Mouse (Mus musculus) brown adipose tissue, adult 24 weeks (tissue): ENCODE data around the gene Samhd1. TPM values are rescaled to one million over a fixed set of nuclear protein-coding genes. Genes with fewer than 3 reads are reported as not detected.

ENCODE experiments used
- H3K27ac ChIP-seq: fragments of 200-500 bp; replicated peaks from 2 replicates; pipeline ENCODE4 v1.5.1; 2012; ENCODE audit warnings: low read depth, mild to moderate bottlenecking, low read length
- H3K4me1 ChIP-seq: fragments of 200-500 bp; 2 replicates; pipeline ENCODE4 v1.6.1; 2012; ENCODE audit warnings: low read length, mixed read lengths; ENCODE audit not compliant: control insufficient read depth, insufficient read depth, insufficient read length
- H3K4me3 ChIP-seq: fragments of 200-500 bp; 2 replicates; pipeline ENCODE4 v1.5.1; 2012; ENCODE audit warnings: low read depth, mild to moderate bottlenecking, low read length, moderate library complexity; ENCODE audit not compliant: insufficient read depth
- polyA plus RNA-seq: library from polyadenylated mRNA; stranded (reverse); fragments of >200 nt; gene quantifications from 2 replicates; pipeline ENCODE4 v1.2.4, GENCODE M21; 2012; ENCODE audit not compliant: missing spikeins, insufficient read depth, insufficient read length

Samhd1 gene
- polyA plus RNA-seq, 1 experiment: 14.9 TPM

DNA sequence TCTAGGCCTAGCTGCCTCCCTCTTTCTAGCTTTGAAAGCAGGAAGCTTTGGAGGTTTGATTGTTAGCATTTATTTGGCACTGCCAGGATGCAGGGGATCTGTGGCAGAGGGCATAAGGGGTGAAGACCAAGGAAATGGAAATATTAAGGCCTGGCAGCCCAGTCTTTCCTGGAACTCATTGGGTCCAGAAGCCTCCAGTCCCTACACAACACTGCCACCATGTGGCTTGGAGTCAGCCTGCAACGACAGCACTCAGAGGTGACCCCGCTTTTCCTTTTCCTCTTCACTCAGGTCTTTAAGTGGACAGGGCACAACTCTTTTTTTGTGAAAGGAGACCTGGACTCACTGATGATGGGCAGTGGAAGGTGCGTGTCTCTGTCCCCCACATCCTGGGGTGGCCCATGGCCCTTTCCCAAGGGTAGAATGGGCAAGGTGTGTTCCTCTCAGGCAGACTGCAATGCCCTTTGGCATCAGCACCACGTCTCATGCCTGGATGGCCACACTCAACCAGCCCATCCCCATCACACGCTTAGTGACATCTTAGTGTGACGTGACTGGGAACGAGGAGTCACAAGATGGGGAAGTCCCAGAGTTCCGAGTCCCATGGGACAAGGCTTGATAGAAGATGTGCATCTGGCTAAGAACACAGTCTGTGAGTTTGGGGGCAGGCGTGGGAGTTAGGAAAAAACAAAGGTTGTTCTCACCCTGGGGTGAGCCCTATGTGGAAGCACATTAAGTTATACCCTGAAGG lies 39.9 kb downstream of the Samhd1 start:
- H3K4me3 ChIP-seq: no peak overlapping the region
- H3K4me1 ChIP-seq: peaks cover 2% of the 10 kb centered on the region; the same call in 1 of the 2 replicates
- no peak overlapping the region for H3K27ac ChIP-seq

DNA sequence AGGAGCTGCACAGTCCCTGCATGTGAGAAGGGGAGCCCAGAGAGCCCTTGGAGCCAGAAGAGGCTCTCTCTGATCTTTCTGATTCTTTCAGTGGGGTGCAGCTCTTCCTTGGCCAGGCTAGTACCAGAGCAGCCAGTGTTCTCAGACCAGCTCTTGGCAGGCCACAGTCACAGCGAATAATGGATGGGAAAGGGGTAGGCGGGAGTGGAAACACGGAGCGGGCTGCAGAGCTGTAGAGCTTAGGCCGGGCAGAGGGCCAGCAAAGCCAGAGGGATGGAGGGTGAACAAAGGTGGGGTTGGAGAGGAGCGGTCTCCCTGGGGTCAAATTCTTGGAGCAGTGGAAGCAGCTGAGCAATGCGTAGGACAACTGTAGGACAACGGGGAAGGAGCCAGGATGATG lies 43.0 kb downstream of the Samhd1 start:
- peaks cover 2% of the 10 kb centered on the region; the same call in 1 of the 2 replicates for H3K4me1 ChIP-seq

GRCm38 (mm10) chr2:157087536-157088317 lies 47.3 kb downstream of the Samhd1 start:
- Histone ChIP-seq H3K4me3 (no peak overlapping the region), H3K4me1 (no peaks in the 10 kb centered on the region), H3K27ac (no peak overlapping the region)

More for the DNA sequence above, 43.0 kb downstream of the Samhd1 start:
- Histone ChIP-seq H3K4me3 (no peak overlapping the region), H3K27ac (no peak overlapping the region)

DNA sequence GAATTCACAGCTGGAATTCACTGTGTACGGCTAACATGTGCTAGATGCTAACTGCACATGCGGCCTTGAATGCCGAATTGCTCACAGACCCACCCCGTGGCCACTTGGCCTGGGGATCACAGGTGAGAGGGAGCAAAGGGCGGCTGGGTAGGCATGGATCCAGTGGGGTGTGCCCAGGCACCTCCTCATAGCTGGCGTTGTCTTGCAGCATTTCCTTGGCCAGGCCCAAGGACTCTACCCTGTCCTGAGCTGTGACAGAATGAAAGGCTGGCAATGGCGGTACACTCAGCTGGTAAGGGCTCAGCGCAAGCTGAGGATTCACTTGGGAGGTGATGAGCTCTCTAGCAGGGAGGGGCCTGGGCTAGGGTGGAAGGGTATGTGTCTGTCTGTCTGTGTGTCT lies 48.3 kb downstream of the Samhd1 start, which contains the start of gene Tldc2:
Gene Tldc2, plus strand, starts transcription at position 260 of the 400 bp plus-strand sequence.
- no peak within 1 kb of the TSS for H3K27ac ChIP-seq
- no peaks in the 10 kb centered on the region for H3K4me1 ChIP-seq
- H3K4me3 ChIP-seq: no peak within 1 kb of the TSS

- H3K4me3 ChIP-seq: no peak overlapping the region
- no peak overlapping the region for H3K27ac ChIP-seq
- H3K4me1 ChIP-seq: no peaks in the 10 kb centered on the region
Measured at GRCm38 (mm10) chr2:157084831-157085585, 50.1 kb downstream of the Samhd1 start.

GRCm38 (mm10) chr2:157081960-157082359 lies 53.1 kb downstream of the Samhd1 start:
- Histone ChIP-seq H3K27ac (no peak overlapping the region), H3K4me3 (no peak overlapping the region), H3K4me1 (0 out of 2 replicates have a peak, but pooled peaks cover 3% of the 10 kb centered on the region)

DNA sequence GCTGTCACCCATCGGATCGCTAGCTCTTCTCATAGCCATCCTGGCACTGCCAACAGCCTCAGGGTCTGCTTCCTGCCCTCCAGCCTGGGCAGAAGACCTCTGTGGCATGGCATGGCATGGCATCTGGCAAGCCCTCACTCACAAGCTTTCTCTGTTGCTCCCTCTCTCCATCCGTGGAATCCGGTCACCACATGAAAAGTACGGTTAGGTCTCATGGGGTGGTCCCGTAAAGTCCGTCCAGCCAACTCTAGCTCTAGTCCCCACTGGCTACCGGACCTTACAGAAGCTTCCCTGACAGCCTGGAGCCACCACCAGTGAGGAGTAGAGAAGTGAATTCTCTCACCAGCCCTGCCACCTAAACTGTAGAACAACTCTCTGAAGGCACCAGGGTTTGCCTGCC lies 53.7 kb downstream of the Samhd1 start:
- no peak overlapping the region for H3K4me3 ChIP-seq
- H3K27ac ChIP-seq: no peak overlapping the region

DNA sequence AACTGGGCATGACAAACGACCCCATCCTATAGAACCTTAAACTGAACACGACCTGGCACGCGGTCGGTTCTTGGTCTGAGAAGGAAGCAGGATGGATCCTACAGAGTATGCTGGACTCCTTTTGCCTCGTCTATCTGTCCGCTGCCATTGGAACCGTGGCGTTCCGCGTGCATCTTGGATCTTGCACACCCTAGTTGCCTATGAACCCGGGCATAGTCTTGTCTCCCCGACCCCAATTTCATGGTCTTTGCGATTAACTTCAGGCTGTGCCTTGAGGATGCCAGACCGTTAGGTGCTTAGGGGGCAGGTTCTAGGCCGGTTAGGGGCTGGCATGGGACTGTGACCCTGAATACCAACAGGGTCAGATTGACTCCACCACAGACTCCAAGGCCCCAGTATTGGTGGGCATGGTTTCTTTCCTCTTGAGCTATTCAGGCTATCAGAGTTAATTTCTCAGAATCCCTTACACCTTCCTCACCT lies 55.3 kb downstream of the Samhd1 start:
- peaks cover 18% of the 10 kb centered on the region for H3K4me1 ChIP-seq
- no peak overlapping the region for H3K27ac ChIP-seq
- peak overlapping the region; percentile 57 for H3K4me3 ChIP-seq

More for the DNA sequence above, 53.7 kb downstream of the Samhd1 start:
- peaks cover 9% of the 10 kb centered on the region for H3K4me1 ChIP-seq

GRCm38 (mm10) chr2:157078793-157079700 lies 56.0 kb downstream of the Samhd1 start, which contains the start of gene Soga1:
Gene Soga1, minus strand, starts transcription at chr2:157079254.
- Histone ChIP-seq H3K4me1 (peaks cover 24% of the 10 kb centered on the region), H3K4me3 (peak within 1 kb of the TSS; percentile 75), H3K27ac (peak within 1 kb of the TSS; percentile 81)

DNA sequence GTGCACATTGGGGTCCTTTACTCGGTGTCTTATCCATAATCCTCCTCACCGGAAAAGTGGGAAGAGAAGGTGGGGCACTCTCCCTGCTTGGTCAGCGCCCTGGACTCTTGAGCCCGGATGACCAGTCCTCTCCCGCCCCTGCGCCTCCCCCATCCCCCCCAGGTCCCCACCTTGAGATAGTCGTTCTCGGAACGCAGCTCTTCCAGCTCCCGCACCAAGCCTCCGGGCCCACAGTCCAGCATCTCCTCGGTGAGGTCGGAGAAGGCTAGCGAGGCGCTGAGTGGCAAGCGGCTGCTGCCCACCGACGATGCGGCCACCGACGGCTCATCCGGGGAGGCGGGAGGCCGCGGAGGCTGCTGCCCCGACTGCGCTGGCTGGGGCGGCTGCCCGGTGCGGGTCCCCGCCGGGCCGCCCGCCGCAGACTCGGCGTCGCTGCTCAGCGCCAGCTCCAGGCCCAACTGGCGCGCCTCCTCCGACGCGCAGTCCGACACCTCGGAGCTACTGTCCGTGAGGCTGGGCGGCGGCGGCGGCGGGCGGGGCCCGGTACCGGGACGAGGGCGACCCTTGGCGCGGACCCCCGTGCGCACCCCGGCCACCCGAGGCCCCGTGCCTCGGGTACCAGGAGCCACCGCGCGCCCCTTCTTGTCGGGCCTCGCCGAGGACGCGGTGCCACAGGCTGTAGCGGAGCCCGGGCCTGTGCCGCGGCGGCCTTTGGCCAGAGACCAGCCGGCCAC lies 56.8 kb downstream of the Samhd1 start:
- H3K27ac ChIP-seq: peak overlapping the region; percentile 81
- H3K4me3 ChIP-seq: peak overlapping the region; percentile 75
- H3K4me1 ChIP-seq: peaks cover 32% of the 10 kb centered on the region

GRCm38 (mm10) chr2:157077641-157078058 lies 57.4 kb downstream of the Samhd1 start:
- H3K4me1 ChIP-seq: peaks cover 38% of the 10 kb centered on the region
- peak overlapping the region; percentile 75 for H3K4me3 ChIP-seq
- H3K27ac ChIP-seq: peak overlapping the region; percentile 85

DNA sequence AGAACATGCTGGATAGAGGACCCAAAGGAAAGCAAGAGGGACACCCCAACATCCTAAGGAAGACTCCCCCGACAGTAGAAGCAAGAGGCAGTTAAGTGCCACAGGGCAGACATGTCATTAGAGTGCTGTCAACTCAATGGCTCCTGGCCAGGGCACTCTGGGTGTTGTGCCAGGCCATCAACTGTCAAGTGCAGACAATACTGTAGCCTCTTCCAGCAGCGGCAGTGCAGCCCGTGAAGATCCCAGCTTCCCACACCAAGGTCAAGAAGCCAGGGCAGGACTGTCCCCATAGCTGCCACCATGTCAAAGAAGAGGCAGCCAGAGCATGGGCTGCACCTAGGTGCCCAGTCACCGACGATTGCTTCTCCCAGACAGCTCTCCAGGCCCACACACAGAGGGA lies 57.9 kb downstream of the Samhd1 start:
- Histone ChIP-seq H3K27ac (peak overlapping the region; percentile 85), H3K4me3 (peak overlapping the region; percentile 75), H3K4me1 (peaks cover 42% of the 10 kb centered on the region)

DNA sequence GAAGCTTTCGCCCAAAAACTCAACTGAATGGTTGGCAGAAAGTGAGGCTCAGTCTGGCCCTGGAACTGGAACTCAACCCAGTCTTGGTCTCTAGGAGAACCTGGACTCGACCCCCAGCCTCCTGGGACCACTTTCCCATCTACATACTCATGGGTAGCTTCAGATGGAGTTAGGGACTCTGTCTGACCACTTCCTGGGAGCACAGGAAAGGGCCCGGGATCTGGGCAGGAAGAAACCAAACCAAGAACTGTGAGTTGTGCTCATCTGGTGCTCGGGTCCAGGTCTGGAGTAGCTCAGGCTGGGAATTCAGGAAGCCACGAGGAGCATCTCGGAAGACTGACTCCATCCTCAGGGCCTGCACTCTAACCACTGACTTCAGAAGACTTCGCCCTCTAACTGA lies 58.5 kb downstream of the Samhd1 start:
- H3K4me1 ChIP-seq: peaks cover 48% of the 10 kb centered on the region
- H3K4me3 ChIP-seq: peak overlapping the region; percentile 75
- peak overlapping the region; percentile 85 for H3K27ac ChIP-seq
